28 mouse cellular contexts compared by ENCODE assay signal in the genomic region with DNA sequence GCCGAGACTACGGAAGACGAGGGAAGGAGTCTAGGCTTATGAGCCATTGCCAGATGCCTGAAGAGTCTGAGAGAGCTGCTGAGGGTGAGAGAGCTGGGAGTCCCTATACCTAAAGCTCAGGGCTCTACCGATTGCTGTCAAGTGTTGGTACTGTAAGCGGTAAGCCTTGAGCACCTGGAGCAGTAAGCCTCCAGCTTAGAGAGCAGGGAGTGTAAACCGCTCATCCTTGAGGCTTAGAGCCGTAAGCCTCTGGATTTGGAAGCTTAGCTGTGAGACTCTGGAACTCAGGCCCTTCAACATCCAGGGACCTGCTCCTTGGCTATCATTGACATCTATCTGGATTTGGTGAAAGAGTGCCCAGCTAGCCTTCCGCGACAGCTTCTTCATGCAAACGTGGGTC. TPM values are rescaled to one million over a fixed set of nuclear protein-coding genes. Genes with fewer than 3 reads are reported as not detected.
DNase-seq lines count a peak whose midpoint lies in the region; ATAC-seq lines count a peak whose summit lies in the region.
"Had no signal": no experiment of that assay in that cellular context is flagged by ENCODE, and none has a peak within 500 bp of the region (broad histone marks: within the 10 kb centered on the region; RNA-seq: fewer than 3 reads in every experiment).

No protein-coding gene starts in this region.

- H3K4me3 ChIP-seq in forebrain, embryonic 11.5 days (ENCODE audit: low read depth, low read length) = no peak overlapping the region
- no peak overlapping the region for H3K4me3 ChIP-seq in forebrain, embryonic 12.5 days (replicated peaks)
- no peak overlapping the region for H3K4me3 ChIP-seq in midbrain, embryonic 11.5 days (ENCODE audit: low read depth, low read length)
- no peak overlapping the region for H3K4me3 ChIP-seq in midbrain, embryonic 14.5 days (replicated peaks; ENCODE audit: low read depth, low read length)

- H3K9me3 ChIP-seq in forebrain, embryonic 11.5 days (ENCODE audit: control insufficient read depth, low read length) = no peaks in the 10 kb centered on the region
- no peaks in the 10 kb centered on the region for H3K9me3 ChIP-seq in forebrain, embryonic 12.5 days
- no peaks in the 10 kb centered on the region for H3K9me3 ChIP-seq in midbrain, embryonic 11.5 days (ENCODE audit: control insufficient read depth, low read length)
- H3K9me3 ChIP-seq in midbrain, embryonic 14.5 days (ENCODE audit: control insufficient read depth, low read length) = no peaks in the 10 kb centered on the region
- H3K9me3 ChIP-seq: G1E had no signal

- peak; percentile 23 for DNase-seq in forebrain, embryonic 11.5 days (ENCODE audit: low spot score)
- DNase-seq in heart, adult 11 months = peak; percentile 69
- no peak for DNase-seq in heart, adult 18-20 months
- DNase-seq in midbrain, embryonic 11.5 days (ENCODE audit: low spot score, missing footprints) = peak; percentile 8
- DNase-seq in midbrain, embryonic 14.5 days = no peak
- peak; percentile 51 for DNase-seq in retina, postnatal 1 day
- no peak for DNase-seq in retina, embryonic 14.5 days (ENCODE audit: low spot score)
- DNase-seq: adrenal gland, adult 2 months; adrenal gland, adult 8-10 months; adrenal gland, postnatal 10 days; adrenal gland, postnatal 14 days; adrenal gland, postnatal 25 days; adrenal gland, postnatal 36 days; B cell, adult 2 months; cerebellum, adult 11 months; cerebellum, adult 11-12 months had no signal

- ATAC-seq in forebrain, embryonic 11.5 days (replicated peaks; ENCODE audit: low FRiP score) = no peak
- no peak for ATAC-seq in forebrain, embryonic 12.5 days (ENCODE audit: low FRiP score)
- ATAC-seq in midbrain, embryonic 11.5 days (ENCODE audit: low FRiP score) = no peak
- no peak for ATAC-seq in midbrain, embryonic 14.5 days (ENCODE audit: low FRiP score, low TSS enrichment)
- ATAC-seq: activated CD4-positive, CD25-positive, alpha-beta regulatory T cell, adult 4 months; CD4-positive, CD25-positive, alpha-beta regulatory T cell, adult 4 months; Patski had no signal

- no peak overlapping the region for H3K9ac ChIP-seq in forebrain, embryonic 11.5 days (ENCODE audit: low read length)
- no peak overlapping the region for H3K9ac ChIP-seq in forebrain, embryonic 12.5 days
- no peak overlapping the region for H3K9ac ChIP-seq in midbrain, embryonic 11.5 days (ENCODE audit: low read length)
- H3K9ac ChIP-seq in midbrain, embryonic 14.5 days (replicated peaks; ENCODE audit: low read length) = no peak overlapping the region

- H3K4me1 ChIP-seq in forebrain, embryonic 11.5 days (replicated peaks; ENCODE audit: control insufficient read depth, insufficient read depth, low read length) = no peaks in the 10 kb centered on the region
- no peaks in the 10 kb centered on the region for H3K4me1 ChIP-seq in forebrain, embryonic 12.5 days
- no peaks in the 10 kb centered on the region for H3K4me1 ChIP-seq in midbrain, embryonic 11.5 days (ENCODE audit: control insufficient read depth, insufficient read depth, low read length)
- H3K4me1 ChIP-seq in midbrain, embryonic 14.5 days (ENCODE audit: control insufficient read depth, insufficient read depth, low read length) = no peaks in the 10 kb centered on the region

- 91% methylated on average over 10 of the region's 10 CpGs for WGBS in forebrain, embryonic 11.5 days
- WGBS in forebrain, embryonic 12.5 days = 86% methylated on average over 10 of the region's 10 CpGs
- WGBS in midbrain, embryonic 11.5 days = 92% methylated on average over 10 of the region's 10 CpGs
- WGBS in midbrain, embryonic 14.5 days = 91% methylated on average over 10 of the region's 10 CpGs

- no peak overlapping the region for H3K27ac ChIP-seq in forebrain, embryonic 11.5 days (ENCODE audit: low read depth, low read length)
- no peak overlapping the region for H3K27ac ChIP-seq in forebrain, embryonic 12.5 days
- H3K27ac ChIP-seq in midbrain, embryonic 11.5 days (ENCODE audit: low read depth, low read length) = no peak overlapping the region
- no peak overlapping the region for H3K27ac ChIP-seq in midbrain, embryonic 14.5 days (replicated peaks; ENCODE audit: low read depth, low read length)

- no peaks in the 10 kb centered on the region for H3K27me3 ChIP-seq in forebrain, embryonic 11.5 days (ENCODE audit: control insufficient read depth, insufficient read depth, low read length)
- no peaks in the 10 kb centered on the region for H3K27me3 ChIP-seq in forebrain, embryonic 12.5 days
- H3K27me3 ChIP-seq in midbrain, embryonic 11.5 days (ENCODE audit: control insufficient read depth, insufficient read depth, low read length) = no peaks in the 10 kb centered on the region
- H3K27me3 ChIP-seq in midbrain, embryonic 14.5 days (ENCODE audit: control insufficient read depth, insufficient read depth, low read length) = no peaks in the 10 kb centered on the region
- H3K27me3 ChIP-seq: CH12.LX, Patski had no signal

- H3K4me2 ChIP-seq in forebrain, embryonic 11.5 days (ENCODE audit: low read depth, low read length, severe bottlenecking) = no peak overlapping the region
- H3K4me2 ChIP-seq in forebrain, embryonic 12.5 days = no peak overlapping the region
- no peak overlapping the region for H3K4me2 ChIP-seq in midbrain, embryonic 11.5 days
- no peak overlapping the region for H3K4me2 ChIP-seq in midbrain, embryonic 14.5 days (ENCODE audit: low read length)

- H3K36me3 ChIP-seq in forebrain, embryonic 11.5 days (ENCODE audit: control insufficient read depth, insufficient read depth, low read length) = no peaks in the 10 kb centered on the region
- H3K36me3 ChIP-seq in forebrain, embryonic 12.5 days (replicated peaks) = no peaks in the 10 kb centered on the region
- no peaks in the 10 kb centered on the region for H3K36me3 ChIP-seq in midbrain, embryonic 11.5 days (ENCODE audit: control insufficient read depth, insufficient read depth, low read length)
- H3K36me3 ChIP-seq in midbrain, embryonic 14.5 days (ENCODE audit: control insufficient read depth, insufficient read depth, low read length) = no peaks in the 10 kb centered on the region
- H3K36me3 ChIP-seq: G1E had no signal

RNA-seq across cellular contexts. Expression of gene 4930564D02Rik, which starts 5.9 kb away (rescaled TPM):
- polyA plus RNA-seq in forebrain, embryonic 11.5 days (2014; fragmentation: Nextera tagmentation; extraction: Ambion mirVana) = not detected in 2 replicates
- not detected in 2 replicates for polyA plus RNA-seq in forebrain, embryonic 12.5 days (2016; fragmentation: Nextera tagmentation; extraction: Ambion mirVana)
- total RNA-seq in heart, adult 18-20 months (2021) = not detected
- polyA plus RNA-seq in midbrain, embryonic 11.5 days (2014; fragmentation: Nextera tagmentation; extraction: Ambion mirVana) = not detected in 2 replicates
- not detected in 2 replicates for polyA plus RNA-seq in midbrain, embryonic 14.5 days (2014; fragmentation: Nextera tagmentation; extraction: Ambion mirVana)
- total RNA-seq: adrenal gland, adult 18-20 months; adrenal gland, adult 2 months; adrenal gland, adult 8-10 months; adrenal gland, postnatal 10 days; adrenal gland, postnatal 14 days; adrenal gland, postnatal 25 days; adrenal gland, postnatal 36 days; adrenal gland, postnatal 4 days; CH12.LX; ES-E14; G1E; MEL had no signal
- polyA plus RNA-seq: activated CD4-positive, CD25-positive, alpha-beta regulatory T cell, adult 4 months; adrenal gland, adult 2 months; brain, embryonic 14.5 days; C2C12; CD4-positive, CD25-positive, alpha-beta regulatory T cell, adult 4 months; G1E; Patski had no signal

RNA-seq across cellular contexts. Expression of gene Cttnbp2nl, which starts 19.6 kb away (rescaled TPM):
- polyA plus RNA-seq in forebrain, embryonic 11.5 days (2014; fragmentation: Nextera tagmentation; extraction: Ambion mirVana) = 49.4 and 50.4 TPM in 2 replicates
- polyA plus RNA-seq in forebrain, embryonic 12.5 days (2016; fragmentation: Nextera tagmentation; extraction: Ambion mirVana) = 53.1 and 65.8 TPM in 2 replicates
- 10 to 100 TPM; 20.7 to 21.6 TPM for total RNA-seq in heart, adult 18-20 months (2021)
- polyA plus RNA-seq in midbrain, embryonic 11.5 days (2014; fragmentation: Nextera tagmentation; extraction: Ambion mirVana) = 47.4 and 51.4 TPM in 2 replicates
- 36.5 and 59.7 TPM in 2 replicates for polyA plus RNA-seq in midbrain, embryonic 14.5 days (2014; fragmentation: Nextera tagmentation; extraction: Ambion mirVana)
- polyA plus RNA-seq: activated CD4-positive, CD25-positive, alpha-beta regulatory T cell, adult 4 months had no signal

Comparison
In these comparisons a context has a peak if more than half of its experiments do, and no peak if none do; other contexts are left out.
1. DNase-seq: peak in forebrain, embryonic 11.5 days (single experiment), heart, adult 11 months (single experiment), midbrain, embryonic 11.5 days (single experiment) and retina, postnatal 1 day (single experiment); none in heart, adult 18-20 months (0 of 2), midbrain, embryonic 14.5 days (single experiment) and retina, embryonic 14.5 days (single experiment).